Comparison of ENCODE assay signal across 8 mouse cellular contexts in the genomic region with DNA sequence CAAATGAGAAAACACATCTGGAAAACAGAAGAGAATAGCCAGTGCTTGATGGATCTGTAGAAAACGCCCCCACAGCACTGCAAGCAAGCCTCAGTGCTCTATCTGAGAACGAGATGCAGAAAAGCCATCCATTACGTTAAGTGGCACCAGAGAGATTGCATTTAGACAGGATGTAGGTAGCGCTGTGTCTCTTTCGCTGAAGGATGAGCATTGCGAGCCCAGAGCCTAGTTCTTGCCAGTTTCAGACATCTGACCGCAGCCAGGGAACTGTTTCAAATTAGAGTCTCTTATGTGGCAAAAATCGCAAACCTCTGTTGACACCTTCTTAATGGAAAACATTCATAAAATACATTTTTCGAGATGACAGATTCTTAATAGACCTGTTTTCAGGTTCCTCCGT. TPM values are rescaled to one million over a fixed set of nuclear protein-coding genes. Genes with fewer than 3 reads are reported as not detected.
DNase-seq lines count a peak whose midpoint lies in the region; ATAC-seq lines count a peak whose summit lies in the region.

No protein-coding gene starts in this region.

- peak overlapping the region; percentile 90 for H3K9ac ChIP-seq in heart, embryonic 16.5 days (ENCODE audit: low read length)
- H3K9ac ChIP-seq in liver, embryonic 12.5 days, result peak overlapping the region; percentile 85
- peak overlapping the region; percentile 95 for H3K9ac ChIP-seq in neural tube, embryonic 14.5 days (replicated peaks; ENCODE audit: low read depth, low read length)

- peaks cover 27% of the 10 kb centered on the region for H3K4me1 ChIP-seq in heart, embryonic 16.5 days (ENCODE audit: control insufficient read depth, insufficient read depth, low read length)
- peaks cover 27% of the 10 kb centered on the region for H3K4me1 ChIP-seq in liver, embryonic 12.5 days
- peaks cover 43% of the 10 kb centered on the region for H3K4me1 ChIP-seq in neural tube, embryonic 14.5 days (ENCODE audit: control insufficient read depth, insufficient read depth, low read length)

- no peak for ATAC-seq in heart, embryonic 16.5 days (replicated peaks; ENCODE audit: extremely low read depth, insufficient read depth, low FRiP score)
- ATAC-seq in liver, embryonic 12.5 days, result no peak
- no peak for ATAC-seq in neural tube, embryonic 14.5 days (ENCODE audit: low read depth)

- peak overlapping the region; percentile 77 for H3K4me3 ChIP-seq in heart, embryonic 16.5 days (ENCODE audit: low read length)
- H3K4me3 ChIP-seq in liver, embryonic 12.5 days, result peak overlapping the region; percentile 80
- peak overlapping the region; percentile 95 for H3K4me3 ChIP-seq in neural tube, embryonic 14.5 days (ENCODE audit: low read depth, low read length)

- peak; percentile 14 for DNase-seq in adrenal gland, adult 2 months
- DNase-seq in adrenal gland, postnatal 25 days, result no peak
- peak; percentile 38 for DNase-seq in right cerebral cortex, adult 18-20 months
- DNase-seq in right cerebral cortex, postnatal 25 days, result no peak
- no peak for DNase-seq in gastrocnemius, adult 8-10 months (ENCODE audit: low spot score in 2 of 2)

- WGBS in heart, embryonic 16.5 days, result 19% methylated on average over 10 of the region's 10 CpGs
- WGBS in liver, embryonic 12.5 days (ENCODE audit: insufficient replicate concordance), result 40% methylated on average over 10 of the region's 10 CpGs
- 13% methylated on average over 10 of the region's 10 CpGs for WGBS in neural tube, embryonic 14.5 days

- H3K27ac ChIP-seq in heart, embryonic 16.5 days (ENCODE audit: low read length), result peak overlapping the region; percentile 58; the same call in 1 of the 2 replicates
- no peak overlapping the region for H3K27ac ChIP-seq in liver, embryonic 12.5 days
- peak overlapping the region; percentile 22; the same call in 1 of the 2 replicates for H3K27ac ChIP-seq in neural tube, embryonic 14.5 days (ENCODE audit: low read depth, low read length)

- H3K36me3 ChIP-seq in heart, embryonic 16.5 days (ENCODE audit: control insufficient read depth, insufficient read depth), result peaks cover 12% of the 10 kb centered on the region
- H3K36me3 ChIP-seq in liver, embryonic 12.5 days, result peaks cover 7% of the 10 kb centered on the region; the same call in 1 of the 2 replicates
- H3K36me3 ChIP-seq in neural tube, embryonic 14.5 days (ENCODE audit: control insufficient read depth, insufficient read depth, low read length), result no peaks in the 10 kb centered on the region

- no peaks in the 10 kb centered on the region for H3K27me3 ChIP-seq in heart, embryonic 16.5 days (ENCODE audit: control insufficient read depth, insufficient read depth, low read length)
- peaks cover 4% of the 10 kb centered on the region for H3K27me3 ChIP-seq in liver, embryonic 12.5 days (replicated peaks)
- H3K27me3 ChIP-seq in neural tube, embryonic 14.5 days (ENCODE audit: control insufficient read depth, insufficient read depth, low read length), result no peaks in the 10 kb centered on the region

- no peaks in the 10 kb centered on the region for H3K9me3 ChIP-seq in heart, embryonic 16.5 days (replicated peaks; ENCODE audit: control insufficient read depth, low read length)
- H3K9me3 ChIP-seq in liver, embryonic 12.5 days (replicated peaks), result no peaks in the 10 kb centered on the region
- H3K9me3 ChIP-seq in neural tube, embryonic 14.5 days (ENCODE audit: control insufficient read depth, low read length), result no peaks in the 10 kb centered on the region

- peak overlapping the region; percentile 82 for H3K4me2 ChIP-seq in heart, embryonic 16.5 days (ENCODE audit: low read depth, low read length)
- peak overlapping the region; percentile 98 for H3K4me2 ChIP-seq in liver, embryonic 12.5 days
- peak overlapping the region; percentile 96 for H3K4me2 ChIP-seq in neural tube, embryonic 14.5 days (ENCODE audit: low read depth, low read length)

RNA-seq across cellular contexts. Expression of a gene that starts 1.1 kb away (rescaled TPM):
- 10 to 100 TPM; 32.7 to 35.0 TPM for total RNA-seq in adrenal gland, adult 2 months (2021)
- polyA plus RNA-seq in adrenal gland, adult 2 months (2012; rRNA removed), result 9.9 and 10.8 TPM in 2 replicates
- 24.9 and 36.5 TPM in 2 replicates for total RNA-seq in adrenal gland, postnatal 25 days (2021)
- 12.9 and 16.0 TPM in 2 replicates for polyA plus RNA-seq in heart, embryonic 16.5 days (2015; fragmentation: Nextera tagmentation; extraction: Ambion mirVana)
- polyA plus RNA-seq in liver, embryonic 12.5 days (2016; fragmentation: Nextera tagmentation; extraction: Ambion mirVana), result 6.5 and 7.5 TPM in 2 replicates
- polyA plus RNA-seq in neural tube, embryonic 14.5 days (2014; fragmentation: Nextera tagmentation; extraction: Ambion mirVana), result 21.3 and 33.4 TPM in 2 replicates
- 10 to 100 TPM in 1 of 4 experiments, 1 to 10 TPM in 3; 5.8 to 14.1 (median 9.5) TPM for total RNA-seq in gastrocnemius, adult 8-10 months (2022)

Comparison
In these comparisons a context has a peak if more than half of its experiments do, and no peak if none do; other contexts are left out.
1. DNase-seq: peak in adrenal gland, adult 2 months (single experiment) and right cerebral cortex, adult 18-20 months (single experiment); none in adrenal gland, postnatal 25 days (single experiment), right cerebral cortex, postnatal 25 days (single experiment) and gastrocnemius, adult 8-10 months (0 of 2).
2. Peak in every context shown above with its lines, with median percentiles within 50 percentile points of each other: H3K4me2 ChIP-seq, H3K4me3 ChIP-seq and H3K9ac ChIP-seq.